Mouse (Mus musculus): ENCODE measurements around the gene Pygm. TPM values are rescaled to one million over a fixed set of nuclear protein-coding genes. Genes with fewer than 3 reads are reported as not detected.

Gene Pygm
- polyA plus RNA-seq, 1 experiment from 2014 or later: 6.2 TPM

GRCm38 (mm10) chr19:6405433-6405832, 21.2 kb downstream of the Pygm start:
- no peak overlapping the region for H3K9ac ChIP-seq (ENCODE audit: low read length)
- peaks cover 19% of the 10 kb centered on the region for H3K4me1 ChIP-seq (replicated peaks; ENCODE audit: control insufficient read depth, insufficient read depth, low read length)
- DNase-seq (ENCODE audit: low spot score) (no peak), ATAC-seq (replicated peaks; ENCODE audit: low FRiP score, low TSS enrichment, low read depth) (no peak)
- WGBS: 75% methylated on average over 10 of the region's 10 CpGs
- no peak overlapping the region for H3K4me3 ChIP-seq (ENCODE audit: low read depth, low read length)
- H3K27ac ChIP-seq (ENCODE audit: low read depth): no peak overlapping the region
- no peaks in the 10 kb centered on the region for H3K36me3 ChIP-seq (ENCODE audit: control insufficient read depth, insufficient read depth, low read length)
- no peaks in the 10 kb centered on the region for H3K9me3 ChIP-seq (ENCODE audit: control insufficient read depth, low read length)
- peaks cover 21% of the 10 kb centered on the region for H3K27me3 ChIP-seq (replicated peaks; ENCODE audit: control insufficient read depth, insufficient read depth, low read length)
- H3K4me2 ChIP-seq (ENCODE audit: low read length): no peak overlapping the region

- peaks cover 3% of the 10 kb centered on the region for H3K4me1 ChIP-seq (replicated peaks; ENCODE audit: control insufficient read depth, insufficient read depth, low read length)
- no peak for ATAC-seq (replicated peaks; ENCODE audit: low FRiP score, low TSS enrichment, low read depth)
- H3K4me3 ChIP-seq (ENCODE audit: low read depth, low read length): no peak overlapping the region
- H3K9me3 ChIP-seq (ENCODE audit: control insufficient read depth, low read length): no peaks in the 10 kb centered on the region
- 83% methylated on average over 8 of the region's 8 CpGs for WGBS
- DNase-seq (ENCODE audit: low spot score): no peak
- peaks cover 5% of the 10 kb centered on the region for H3K27me3 ChIP-seq (replicated peaks; ENCODE audit: control insufficient read depth, insufficient read depth, low read length)
- H3K9ac ChIP-seq (ENCODE audit: low read length): no peak overlapping the region
- no peak overlapping the region for H3K27ac ChIP-seq (ENCODE audit: low read depth)
- no peak overlapping the region for H3K4me2 ChIP-seq (ENCODE audit: low read length)
- H3K36me3 ChIP-seq (ENCODE audit: control insufficient read depth, insufficient read depth, low read length): no peaks in the 10 kb centered on the region
Observed at GRCm38 (mm10) chr19:6407109-6407508, 22.9 kb downstream of the Pygm start.

DNA sequence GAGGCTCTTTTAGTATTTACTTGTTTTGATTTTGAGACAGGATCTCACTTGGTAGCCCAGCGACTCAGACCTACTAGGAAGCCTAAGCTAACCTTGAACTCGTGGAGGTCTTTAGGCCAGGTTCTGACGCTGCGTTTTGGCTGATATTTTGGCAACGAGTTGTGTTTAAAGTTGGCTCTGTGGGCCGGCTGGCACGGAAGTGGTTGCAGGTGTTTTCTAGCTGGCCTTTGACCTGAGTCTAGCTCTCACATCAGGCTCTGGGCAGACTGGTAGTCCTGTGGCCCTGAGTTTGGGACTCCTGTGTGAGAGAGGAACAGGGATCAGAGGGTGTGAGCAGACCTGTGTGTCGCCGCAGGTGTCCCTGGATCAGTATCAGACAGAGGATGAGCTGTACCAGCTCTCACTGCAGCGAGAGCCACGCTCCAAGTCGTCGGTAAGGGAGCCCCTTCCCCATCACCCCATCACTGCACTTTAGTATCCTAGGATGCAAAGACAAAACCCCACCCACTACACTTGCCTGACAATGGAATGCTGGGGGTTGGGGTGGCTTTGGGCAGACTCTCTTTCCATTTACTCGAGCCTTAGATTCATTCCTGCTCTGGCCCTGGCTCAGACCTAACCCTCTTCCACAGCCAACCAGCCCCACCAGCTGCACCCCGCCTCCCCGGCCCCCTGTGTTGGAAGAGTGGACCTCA, 23.8 kb downstream of the Pygm start:
- Histone ChIP-seq H3K4me1 (replicated peaks; ENCODE audit: control insufficient read depth, insufficient read depth, low read length) (no peaks in the 10 kb centered on the region), H3K36me3 (ENCODE audit: control insufficient read depth, insufficient read depth, low read length) (no peaks in the 10 kb centered on the region), H3K4me3 (ENCODE audit: low read depth, low read length) (no peak overlapping the region), H3K27ac (ENCODE audit: low read depth) (no peak overlapping the region), H3K9ac (ENCODE audit: low read length) (no peak overlapping the region), H3K4me2 (ENCODE audit: low read length) (no peak overlapping the region), H3K27me3 (replicated peaks; ENCODE audit: control insufficient read depth, insufficient read depth, low read length) (0 out of 2 replicates have a peak, but pooled peaks cover 7% of the 10 kb centered on the region), H3K9me3 (ENCODE audit: control insufficient read depth, low read length) (no peaks in the 10 kb centered on the region)
- ATAC-seq (replicated peaks; ENCODE audit: low FRiP score, low TSS enrichment, low read depth) (no peak), DNase-seq (ENCODE audit: low spot score) (no peak)
- WGBS: 52% methylated on average over 16 of the region's 16 CpGs

DNA sequence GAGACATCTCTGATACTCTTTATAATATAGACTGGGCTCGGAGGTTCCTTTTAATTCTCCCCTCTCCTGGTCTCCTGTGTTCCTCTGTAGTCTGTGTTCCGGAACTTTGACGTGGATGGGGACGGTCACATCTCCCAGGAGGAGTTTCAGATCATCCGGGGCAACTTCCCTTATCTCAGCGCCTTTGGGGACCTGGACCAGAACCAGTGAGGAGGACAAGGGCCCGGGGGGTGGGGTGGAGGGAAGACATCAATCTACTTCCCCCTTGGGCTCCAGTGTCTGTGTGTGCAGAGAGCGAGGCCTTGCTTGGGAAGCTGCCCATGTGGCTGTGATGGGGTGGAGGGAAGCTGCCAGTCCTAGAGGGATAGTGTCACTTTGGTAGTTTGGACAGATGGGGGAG, 24.6 kb downstream of the Pygm start:
- H3K4me3 ChIP-seq (ENCODE audit: low read depth, low read length): no peak overlapping the region
- WGBS: 77% methylated on average over 8 of the region's 8 CpGs
- H3K9me3 ChIP-seq (ENCODE audit: control insufficient read depth, low read length): no peaks in the 10 kb centered on the region
- no peaks in the 10 kb centered on the region for H3K4me1 ChIP-seq (replicated peaks; ENCODE audit: control insufficient read depth, insufficient read depth, low read length)
- H3K27ac ChIP-seq (ENCODE audit: low read depth): no peak overlapping the region
- no peak overlapping the region for H3K9ac ChIP-seq (ENCODE audit: low read length)
- no peaks in the 10 kb centered on the region for H3K36me3 ChIP-seq (ENCODE audit: control insufficient read depth, insufficient read depth, low read length)
- H3K27me3 ChIP-seq (replicated peaks; ENCODE audit: control insufficient read depth, insufficient read depth, low read length): 0 out of 2 replicates have a peak, but pooled peaks cover 10% of the 10 kb centered on the region
- ATAC-seq (replicated peaks; ENCODE audit: low FRiP score, low TSS enrichment, low read depth) (no peak), DNase-seq (ENCODE audit: low spot score) (no peak)
- H3K4me2 ChIP-seq (ENCODE audit: low read length): no peak overlapping the region

GRCm38 (mm10) chr19:6409176-6409575, 25.0 kb downstream of the Pygm start:
- ATAC-seq (replicated peaks; ENCODE audit: low FRiP score, low TSS enrichment, low read depth): no peak
- H3K4me3 ChIP-seq (ENCODE audit: low read depth, low read length): no peak overlapping the region
- H3K9ac ChIP-seq (ENCODE audit: low read length): no peak overlapping the region
- 85% methylated on average over 5 of the region's 5 CpGs for WGBS
- H3K4me2 ChIP-seq (ENCODE audit: low read length): no peak overlapping the region
- no peak for DNase-seq (ENCODE audit: low spot score)
- H3K27ac ChIP-seq (ENCODE audit: low read depth): no peak overlapping the region
- no peaks in the 10 kb centered on the region for H3K4me1 ChIP-seq (replicated peaks; ENCODE audit: control insufficient read depth, insufficient read depth, low read length)
- no peaks in the 10 kb centered on the region for H3K9me3 ChIP-seq (ENCODE audit: control insufficient read depth, low read length)
- H3K27me3 ChIP-seq (replicated peaks; ENCODE audit: control insufficient read depth, insufficient read depth, low read length): 0 out of 2 replicates have a peak, but pooled peaks cover 7% of the 10 kb centered on the region
- no peaks in the 10 kb centered on the region for H3K36me3 ChIP-seq (ENCODE audit: control insufficient read depth, insufficient read depth, low read length)

- WGBS: 86% methylated on average over 5 of the region's 5 CpGs
- no peaks in the 10 kb centered on the region for H3K36me3 ChIP-seq (ENCODE audit: control insufficient read depth, insufficient read depth, low read length)
- no peak overlapping the region for H3K27ac ChIP-seq (ENCODE audit: low read depth)
- 0 out of 2 replicates have a peak, but pooled peaks cover 7% of the 10 kb centered on the region for H3K27me3 ChIP-seq (replicated peaks; ENCODE audit: control insufficient read depth, insufficient read depth, low read length)
- H3K9ac ChIP-seq (ENCODE audit: low read length): no peak overlapping the region
- H3K9me3 ChIP-seq (ENCODE audit: control insufficient read depth, low read length): no peaks in the 10 kb centered on the region
- DNase-seq (ENCODE audit: low spot score): no peak
- no peaks in the 10 kb centered on the region for H3K4me1 ChIP-seq (replicated peaks; ENCODE audit: control insufficient read depth, insufficient read depth, low read length)
- no peak overlapping the region for H3K4me2 ChIP-seq (ENCODE audit: low read length)
- no peak overlapping the region for H3K4me3 ChIP-seq (ENCODE audit: low read depth, low read length)
- ATAC-seq (replicated peaks; ENCODE audit: low FRiP score, low TSS enrichment, low read depth): no peak
Observed at GRCm38 (mm10) chr19:6409936-6410335, 25.7 kb downstream of the Pygm start.

DNA sequence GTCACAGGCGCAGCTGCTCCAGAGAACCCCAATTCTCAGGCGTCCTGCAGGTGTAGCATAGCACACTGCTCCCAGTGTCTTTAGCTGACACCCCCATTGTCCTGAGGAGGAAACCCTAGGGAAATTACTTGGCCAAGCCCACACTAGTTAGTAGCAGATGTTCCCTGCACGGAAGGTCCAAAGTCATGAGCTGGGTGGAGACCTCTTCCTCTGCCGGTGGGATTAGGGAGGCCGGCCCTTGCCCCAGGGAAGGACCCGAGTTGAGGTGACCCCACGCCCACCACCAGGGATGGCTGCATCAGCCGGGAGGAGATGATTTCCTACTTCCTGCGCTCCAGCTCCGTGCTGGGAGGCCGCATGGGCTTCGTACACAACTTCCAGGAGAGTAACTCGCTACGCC, 28.6 kb downstream of the Pygm start:
- Histone ChIP-seq H3K27ac (ENCODE audit: low read depth) (no peak overlapping the region), H3K4me2 (ENCODE audit: low read length) (no peak overlapping the region), H3K36me3 (ENCODE audit: control insufficient read depth, insufficient read depth, low read length) (no peaks in the 10 kb centered on the region), H3K4me3 (ENCODE audit: low read depth, low read length) (no peak overlapping the region), H3K4me1 (replicated peaks; ENCODE audit: control insufficient read depth, insufficient read depth, low read length) (0 out of 2 replicates have a peak, but pooled peaks cover 6% of the 10 kb centered on the region), H3K9ac (ENCODE audit: low read length) (no peak overlapping the region), H3K9me3 (ENCODE audit: control insufficient read depth, low read length) (no peaks in the 10 kb centered on the region), H3K27me3 (replicated peaks; ENCODE audit: control insufficient read depth, insufficient read depth, low read length) (peaks cover 7% of the 10 kb centered on the region)
- 50% methylated on average over 14 of the region's 14 CpGs for WGBS
- ATAC-seq (replicated peaks; ENCODE audit: low FRiP score, low TSS enrichment, low read depth): no peak
- DNase-seq (ENCODE audit: low spot score): no peak

- Histone ChIP-seq H3K4me2 (ENCODE audit: low read length) (no peak overlapping the region), H3K27me3 (replicated peaks; ENCODE audit: control insufficient read depth, insufficient read depth, low read length) (peaks cover 32% of the 10 kb centered on the region), H3K27ac (ENCODE audit: low read depth) (no peak overlapping the region), H3K9me3 (ENCODE audit: control insufficient read depth, low read length) (no peaks in the 10 kb centered on the region), H3K36me3 (ENCODE audit: control insufficient read depth, insufficient read depth, low read length) (no peaks in the 10 kb centered on the region), H3K4me1 (replicated peaks; ENCODE audit: control insufficient read depth, insufficient read depth, low read length) (0 out of 2 replicates have a peak, but pooled peaks cover 6% of the 10 kb centered on the region), H3K9ac (ENCODE audit: low read length) (no peak overlapping the region), H3K4me3 (ENCODE audit: low read depth, low read length) (no peak overlapping the region)
- DNase-seq (ENCODE audit: low spot score) (no peak), ATAC-seq (replicated peaks; ENCODE audit: low FRiP score, low TSS enrichment, low read depth) (no peak)
- WGBS: 40% methylated on average over 6 of the region's 6 CpGs
Observed at GRCm38 (mm10) chr19:6415454-6415853, 31.3 kb downstream of the Pygm start.
